Comparison of ENCODE assay signal across 17 mouse cellular contexts in genomic region chr7:74320635-74321034, GRCm38 (mm10).
"Had no signal": no experiment of that assay in that cellular context is flagged by ENCODE, and none has a peak within 500 bp of the region (broad histone marks: within the 10 kb centered on the region; RNA-seq: fewer than 3 reads in every experiment).

No protein-coding gene starts in this region.

- H3K4me2 ChIP-seq: neural tube, embryonic 12.5 days; neural tube, embryonic 13.5 days; neural tube, embryonic 15.5 days; stomach, embryonic 15.5 days had no signal

- H3K27me3 ChIP-seq: neural tube, embryonic 13.5 days; neural tube, embryonic 15.5 days; stomach, embryonic 15.5 days had no signal

- H3K9me3 ChIP-seq: neural tube, embryonic 12.5 days; neural tube, embryonic 13.5 days; neural tube, embryonic 15.5 days; stomach, embryonic 15.5 days had no signal

- H3K9ac ChIP-seq: neural tube, embryonic 12.5 days; neural tube, embryonic 13.5 days; neural tube, embryonic 15.5 days; stomach, embryonic 15.5 days had no signal

- H3K27ac ChIP-seq: neural tube, embryonic 12.5 days; neural tube, embryonic 13.5 days; neural tube, embryonic 15.5 days; stomach, embryonic 15.5 days; stomach, postnatal 0 days had no signal

- H3K36me3 ChIP-seq: neural tube, embryonic 12.5 days; neural tube, embryonic 15.5 days; stomach, embryonic 15.5 days had no signal

- H3K4me3 ChIP-seq: neural tube, embryonic 12.5 days; neural tube, embryonic 13.5 days; neural tube, embryonic 15.5 days; stomach, embryonic 15.5 days had no signal

- DNase-seq: retina, postnatal 1 day; right cerebral cortex, adult 18-20 months; right cerebral cortex, postnatal 14 days; right cerebral cortex, postnatal 25 days; right cerebral cortex, postnatal 4 days; spleen, adult 18-20 months; thymus, adult 18-20 months; thymus, adult 2 months; thymus, postnatal 14 days; thymus, postnatal 25 days; thymus, postnatal 36 days; thymus, postnatal 4 days had no signal
